Mouse (Mus musculus): ENCODE measurements around the gene Krt35. TPM values are rescaled to one million over a fixed set of nuclear protein-coding genes. Genes with fewer than 3 reads are reported as not detected.

Gene Krt35
- polyA plus RNA-seq, 1 experiment from 2014 or later: not detected

DNA sequence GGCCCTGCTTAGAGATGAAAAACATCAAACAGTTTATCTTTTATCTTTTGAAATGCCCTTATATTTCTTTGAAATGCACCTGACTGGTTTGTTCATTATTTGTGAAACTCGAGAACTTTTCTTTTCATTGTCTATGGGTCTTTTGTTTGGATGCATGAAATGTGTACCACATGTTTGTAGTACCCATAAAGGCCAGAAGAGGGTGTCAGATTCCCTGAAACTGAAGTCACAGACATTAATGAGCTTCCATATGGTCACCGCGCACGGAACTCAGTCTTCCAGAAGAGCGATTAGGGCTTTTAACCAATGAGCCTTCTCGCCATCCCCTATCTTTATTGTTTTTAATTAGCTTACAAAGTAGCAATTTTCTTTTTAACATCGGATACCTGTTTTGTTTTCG is 37.2 kb downstream of the Krt35 start:
- 79% methylated on average over 8 of the region's 8 CpGs for WGBS

DNA sequence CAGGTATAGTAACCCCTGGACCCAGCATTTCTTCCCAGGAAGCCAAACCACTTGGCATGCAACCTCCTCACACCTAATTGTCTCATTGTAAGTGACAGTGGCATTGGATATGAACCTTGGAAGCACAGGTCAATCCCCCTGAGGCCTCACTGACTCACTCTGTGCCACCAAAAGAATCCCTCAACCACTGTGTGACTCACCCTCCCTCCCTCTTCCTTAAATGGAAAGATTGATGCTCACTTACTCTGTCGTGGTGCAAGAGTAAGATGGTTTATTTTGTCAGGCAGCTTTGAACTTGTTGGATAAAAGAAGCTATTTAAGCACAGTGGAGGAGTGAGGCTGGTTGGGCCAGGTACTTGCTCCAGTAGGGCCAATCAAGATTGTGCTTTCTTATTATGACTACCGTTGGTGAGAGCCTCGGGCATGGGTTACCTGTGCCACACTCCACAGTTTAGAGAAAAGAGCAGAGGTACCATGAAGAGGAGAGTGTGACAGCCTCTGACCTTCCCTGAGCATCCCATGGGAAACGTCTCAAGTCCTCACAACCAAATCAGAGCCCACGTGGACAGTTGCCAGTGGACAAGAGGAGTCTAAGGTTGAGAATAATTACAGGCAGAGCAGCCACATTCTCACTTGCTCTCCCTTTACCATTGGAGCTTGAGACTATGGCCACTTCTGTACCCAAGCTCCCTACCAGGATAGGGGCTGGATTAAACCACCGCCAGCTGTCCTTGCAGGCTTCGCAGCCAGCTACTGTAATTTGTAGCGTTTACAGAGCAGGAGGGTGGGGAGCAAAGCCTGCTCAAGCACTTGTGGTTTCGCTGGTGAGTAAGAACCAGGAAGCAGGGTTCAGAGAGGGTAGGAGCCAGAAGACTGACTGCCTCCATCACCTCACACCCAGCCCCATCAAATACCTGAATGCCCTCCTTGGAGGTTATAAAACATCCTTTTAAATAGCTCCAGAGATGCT is 40.1 kb downstream of the Krt35 start:
- Histone ChIP-seq H3K9ac (no peak overlapping the region), H3K4me2 (replicated peaks) (no peak overlapping the region), H3K4me3 (no peak overlapping the region), H3K36me3 (no peaks in the 10 kb centered on the region), H3K27ac (no peak overlapping the region), H3K4me1 (no peaks in the 10 kb centered on the region), H3K9me3 (no peaks in the 10 kb centered on the region), H3K27me3 (no peaks in the 10 kb centered on the region)
- WGBS: 71% methylated on average over 9 of the region's 9 CpGs
- no peak for ATAC-seq (ENCODE audit: insufficient number of reproducible peaks, insufficient read depth, low FRiP score, low TSS enrichment)

More for the DNA sequence above, 37.2 kb downstream of the Krt35 start:
- H3K4me3 ChIP-seq: no peak overlapping the region
- no peak overlapping the region for H3K27ac ChIP-seq
- no peak overlapping the region for H3K4me2 ChIP-seq (replicated peaks)
- no peaks in the 10 kb centered on the region for H3K9me3 ChIP-seq
- no peaks in the 10 kb centered on the region for H3K4me1 ChIP-seq
- no peak overlapping the region for H3K9ac ChIP-seq
- no peaks in the 10 kb centered on the region for H3K27me3 ChIP-seq
- no peak for ATAC-seq (ENCODE audit: insufficient number of reproducible peaks, insufficient read depth, low FRiP score, low TSS enrichment)
- no peaks in the 10 kb centered on the region for H3K36me3 ChIP-seq

DNA sequence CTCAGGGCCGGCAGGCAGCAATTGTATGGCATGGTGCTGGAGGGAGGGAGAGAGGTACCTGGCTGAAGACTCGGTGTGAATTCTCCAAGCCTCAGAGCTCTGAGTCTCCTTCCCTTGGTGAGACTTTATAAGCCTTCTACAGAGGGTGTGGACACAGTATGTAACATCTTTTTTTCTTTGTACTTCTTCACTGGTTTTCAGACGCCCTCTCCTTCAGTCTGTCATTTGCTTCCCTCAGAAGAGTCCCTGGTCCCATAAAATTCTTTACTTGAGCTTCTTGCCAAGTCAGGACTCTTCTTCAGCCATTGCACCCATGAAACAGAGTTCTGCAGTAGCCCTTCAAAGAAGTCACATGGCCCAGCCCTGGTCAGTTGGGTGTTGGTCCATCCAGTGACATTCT is 45.6 kb downstream of the Krt35 start, which contains the start of gene Krt31:
Krt31 (minus strand) TSS at position 101 of the 400 bp plus-strand sequence.
- H3K4me1 ChIP-seq: no peaks in the 10 kb centered on the region
- H3K9ac ChIP-seq: no peak within 1 kb of the TSS
- no peaks in the 10 kb centered on the region for H3K36me3 ChIP-seq
- H3K27me3 ChIP-seq: no peaks in the 10 kb centered on the region
- H3K4me2 ChIP-seq (replicated peaks): no peak within 1 kb of the TSS
- 84% methylated on average over 3 of the region's 3 CpGs for WGBS
- no peak for ATAC-seq (ENCODE audit: insufficient number of reproducible peaks, insufficient read depth, low FRiP score, low TSS enrichment)
- H3K27ac ChIP-seq: no peak within 1 kb of the TSS
- no peak within 1 kb of the TSS for H3K4me3 ChIP-seq
- no peaks in the 10 kb centered on the region for H3K9me3 ChIP-seq

DNA sequence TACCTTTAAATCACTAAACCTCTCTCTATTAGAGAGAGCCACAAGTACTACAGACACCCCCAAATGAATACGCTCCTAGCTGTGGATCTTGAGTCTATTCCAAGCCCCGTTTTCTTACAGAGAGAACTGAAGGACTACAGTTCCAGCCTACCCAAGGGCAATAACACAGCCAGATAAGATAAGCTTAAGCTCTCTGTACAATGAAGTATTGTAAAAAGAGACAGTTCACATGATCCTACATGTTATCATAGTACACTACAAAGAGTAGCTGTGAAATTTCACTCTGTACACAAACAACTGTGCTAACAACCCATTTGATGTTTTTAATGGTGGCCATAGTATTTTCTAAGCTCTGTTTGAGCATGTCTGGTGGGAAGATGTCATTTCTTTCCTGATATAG is 48.8 kb downstream of the Krt35 start:
- Histone ChIP-seq H3K4me3 (no peak overlapping the region), H3K27ac (no peak overlapping the region), H3K4me1 (no peaks in the 10 kb centered on the region), H3K27me3 (no peaks in the 10 kb centered on the region), H3K4me2 (replicated peaks) (no peak overlapping the region), H3K9ac (no peak overlapping the region), H3K36me3 (no peaks in the 10 kb centered on the region), H3K9me3 (no peaks in the 10 kb centered on the region)
- 78% methylated on average over 2 of the region's 2 CpGs for WGBS
- no peak for ATAC-seq (ENCODE audit: insufficient number of reproducible peaks, insufficient read depth, low FRiP score, low TSS enrichment)

DNA sequence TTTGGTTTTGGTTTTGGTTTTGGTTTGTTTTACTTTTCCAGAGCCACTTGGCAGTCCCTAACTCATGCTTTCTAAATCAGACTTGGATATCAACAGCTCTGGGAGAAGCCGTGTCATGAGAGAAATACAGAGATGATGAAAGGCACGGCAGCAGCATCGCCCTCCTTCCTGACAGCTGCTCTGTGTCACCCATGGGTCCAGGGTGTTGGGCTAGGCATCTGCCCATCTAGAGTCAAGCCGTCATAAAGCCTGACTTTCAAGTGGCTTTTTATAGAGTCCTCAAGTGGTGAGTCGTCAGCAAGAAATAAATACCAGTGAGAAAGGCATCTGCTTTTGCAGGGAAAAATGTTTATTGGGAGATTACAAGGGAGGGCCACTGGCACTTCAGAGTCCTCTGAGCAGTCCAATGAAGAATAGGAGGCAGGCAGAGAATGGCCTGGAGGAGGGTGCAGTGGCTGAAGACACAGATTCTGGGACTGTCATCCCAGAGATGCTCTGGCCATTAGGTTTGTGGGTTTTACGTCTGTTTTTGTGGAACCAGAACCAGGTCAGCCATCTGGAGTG is 49.7 kb downstream of the Krt35 start:
- ATAC-seq (ENCODE audit: insufficient number of reproducible peaks, insufficient read depth, low FRiP score, low TSS enrichment): no peak
- Histone ChIP-seq H3K9me3 (no peaks in the 10 kb centered on the region), H3K9ac (no peak overlapping the region), H3K4me2 (replicated peaks) (no peak overlapping the region), H3K36me3 (no peaks in the 10 kb centered on the region), H3K27me3 (no peaks in the 10 kb centered on the region), H3K4me3 (no peak overlapping the region), H3K4me1 (no peaks in the 10 kb centered on the region), H3K27ac (no peak overlapping the region)
- 87% methylated on average over 6 of the region's 6 CpGs for WGBS

Other genes with a start within 250 kb of the Krt35 start
- gene Krtap4-16, start 244.6 kb downstream of the Krt35 start, polyA plus RNA-seq (2016; fragmentation: Nextera tagmentation; extraction: Ambion mirVana): not detected in 2 replicates
- gene Gm11568, start 238.3 kb downstream of the Krt35 start, polyA plus RNA-seq (2016; fragmentation: Nextera tagmentation; extraction: Ambion mirVana): not detected in 2 replicates
- not detected in 2 replicates for gene Gm11559, start 231.8 kb downstream of the Krt35 start, polyA plus RNA-seq (2016; fragmentation: Nextera tagmentation; extraction: Ambion mirVana)
- not detected in 2 replicates for gene Krtap9-1, start 222.9 kb downstream of the Krt35 start, polyA plus RNA-seq (2016; fragmentation: Nextera tagmentation; extraction: Ambion mirVana)
- not detected in 2 replicates for gene Gm11567, start 217.1 kb downstream of the Krt35 start, polyA plus RNA-seq (2016; fragmentation: Nextera tagmentation; extraction: Ambion mirVana)
- gene Krtap31-1, start 188.3 kb downstream of the Krt35 start, polyA plus RNA-seq (2016; fragmentation: Nextera tagmentation; extraction: Ambion mirVana): not detected in 2 replicates
- not detected in 2 replicates for gene Gm11565, start 181.5 kb downstream of the Krt35 start, polyA plus RNA-seq (2016; fragmentation: Nextera tagmentation; extraction: Ambion mirVana)
- gene Krtap31-2, start 159.9 kb downstream of the Krt35 start, polyA plus RNA-seq (2016; fragmentation: Nextera tagmentation; extraction: Ambion mirVana): not detected in 2 replicates
- not detected in 2 replicates for gene Krtap9-5, start 147.8 kb downstream of the Krt35 start, polyA plus RNA-seq (2016; fragmentation: Nextera tagmentation; extraction: Ambion mirVana)
- not detected in 2 replicates for gene Krtap29-1, start 117.2 kb downstream of the Krt35 start, polyA plus RNA-seq (2016; fragmentation: Nextera tagmentation; extraction: Ambion mirVana)
- gene Krtap16-1, start 109.6 kb downstream of the Krt35 start, polyA plus RNA-seq (2016; fragmentation: Nextera tagmentation; extraction: Ambion mirVana): not detected in 2 replicates
- 0.29 TPM in 1 of 2 replicates, not detected in the other for gene Krtap17-1, start 102.2 kb downstream of the Krt35 start, polyA plus RNA-seq (2016; fragmentation: Nextera tagmentation; extraction: Ambion mirVana)
- gene Krt33a, start 80.0 kb downstream of the Krt35 start, polyA plus RNA-seq (2016; fragmentation: Nextera tagmentation; extraction: Ambion mirVana): 0.15 TPM in 1 of 2 replicates, not detected in the other
- 0.23 and 0.40 TPM in 2 replicates for gene Krt33b, start 66.4 kb downstream of the Krt35 start, polyA plus RNA-seq (2016; fragmentation: Nextera tagmentation; extraction: Ambion mirVana)
- gene Krt34, start 54.7 kb downstream of the Krt35 start, polyA plus RNA-seq (2016; fragmentation: Nextera tagmentation; extraction: Ambion mirVana): not detected in 2 replicates
- gene Krt31, start 45.7 kb downstream of the Krt35 start, polyA plus RNA-seq (2016; fragmentation: Nextera tagmentation; extraction: Ambion mirVana): not detected in 2 replicates
- not detected in 2 replicates for gene Krt32, start 8.0 kb downstream of the Krt35 start, polyA plus RNA-seq (2016; fragmentation: Nextera tagmentation; extraction: Ambion mirVana)
- gene Krt36, start 9.4 kb upstream of the Krt35 start, polyA plus RNA-seq (2016; fragmentation: Nextera tagmentation; extraction: Ambion mirVana): 0.09 TPM in 1 of 2 replicates, not detected in the other
- gene Krt13, start 25.3 kb upstream of the Krt35 start, polyA plus RNA-seq (2016; fragmentation: Nextera tagmentation; extraction: Ambion mirVana): not detected in 2 replicates
- gene Krt15, start 39.7 kb upstream of the Krt35 start, polyA plus RNA-seq (2016; fragmentation: Nextera tagmentation; extraction: Ambion mirVana): 73.4 and 93.1 TPM in 2 replicates
- 17.6 and 19.9 TPM in 2 replicates for gene Krt19, start 52.4 kb upstream of the Krt35 start, polyA plus RNA-seq (2016; fragmentation: Nextera tagmentation; extraction: Ambion mirVana)
- not detected in 2 replicates for gene Krt9, start 97.0 kb upstream of the Krt35 start, polyA plus RNA-seq (2016; fragmentation: Nextera tagmentation; extraction: Ambion mirVana)
- 110 and 120 TPM in 2 replicates for gene Krt14, start 111.3 kb upstream of the Krt35 start, polyA plus RNA-seq (2016; fragmentation: Nextera tagmentation; extraction: Ambion mirVana)
- gene Krt16, start 152.7 kb upstream of the Krt35 start, polyA plus RNA-seq (2016; fragmentation: Nextera tagmentation; extraction: Ambion mirVana): not detected in 2 replicates
- gene Krt17, start 164.8 kb upstream of the Krt35 start, polyA plus RNA-seq (2016; fragmentation: Nextera tagmentation; extraction: Ambion mirVana): 8.1 and 12.4 TPM in 2 replicates
- gene Krt42, start 173.6 kb upstream of the Krt35 start, polyA plus RNA-seq (2016; fragmentation: Nextera tagmentation; extraction: Ambion mirVana): not detected in 2 replicates
- gene Eif1, start 223.6 kb upstream of the Krt35 start, polyA plus RNA-seq (2016; fragmentation: Nextera tagmentation; extraction: Ambion mirVana): 1,469 and 1,519 TPM in 2 replicates
- not detected in 2 replicates for gene Gast, start 238.2 kb upstream of the Krt35 start, polyA plus RNA-seq (2016; fragmentation: Nextera tagmentation; extraction: Ambion mirVana)

All from embryonic facial prominence, embryonic 12.5 days (tissue).